Mouse (Mus musculus) liver, adult 2 months (tissue): ENCODE results near the gene 4930550L24Rik. TPM values are rescaled to one million over a fixed set of nuclear protein-coding genes. Genes with fewer than 3 reads are reported as not detected.

ENCODE experiments used
- DNase-seq: peaks from one replicate; pipeline ENCODE4 v3.0.0-alpha.2; 2011; ENCODE audit warnings: low read depth, low spot score; ENCODE audit errors: extremely low read depth
- H3K27ac ChIP-seq: fragments of 200-500 bp; replicated peaks from 2 replicates; pipeline ENCODE4 v1.5.1; 2012; ENCODE audit warnings: low read depth, mild to moderate bottlenecking, control low read depth, inconsistent platforms, low read length; ENCODE audit not compliant: insufficient read depth
- H3K27me3 ChIP-seq: fragments of 200-500 bp; 2 replicates; pipeline ENCODE4 v1.6.1; 2012; ENCODE audit warnings: mild to moderate bottlenecking, moderate library complexity, low read length, inconsistent platforms; ENCODE audit not compliant: control insufficient read depth, insufficient read depth
- H3K36me3 ChIP-seq: fragments of 200-500 bp; 2 replicates; pipeline ENCODE4 v1.6.1; 2012; ENCODE audit warnings: low read length, inconsistent platforms; ENCODE audit not compliant: control insufficient read depth, insufficient read depth
- H3K4me1 ChIP-seq: fragments of 200-500 bp; 2 replicates; pipeline ENCODE4 v1.6.1; 2011; ENCODE audit warnings: low read length; ENCODE audit not compliant: control insufficient read depth, insufficient read depth
- H3K4me3 ChIP-seq: fragments of 200-500 bp; 2 replicates; pipeline ENCODE4 v1.5.1; 2011; ENCODE audit warnings: low read depth, mild to moderate bottlenecking, control low read depth, low read length, moderate library complexity; ENCODE audit not compliant: insufficient read depth
- H3K79me2 ChIP-seq: fragments of 200-500 bp; 2 replicates; pipeline ENCODE4 v1.6.1; 2012; ENCODE audit warnings: inconsistent platforms, mild to moderate bottlenecking, low read length, moderate library complexity; ENCODE audit not compliant: control insufficient read depth, insufficient read depth
- H3K9ac ChIP-seq: fragments of 200-500 bp; 2 replicates; pipeline ENCODE4 v1.6.1; 2012; ENCODE audit warnings: low read depth, mild to moderate bottlenecking, control low read depth, inconsistent platforms, low read length
- CTCF ChIP-seq: fragments of 200-500 bp; IDR thresholded peaks from 2 replicates; pipeline ENCODE4 v1.5.1; 2011; ENCODE audit warnings: low read depth, low read length, control low read depth
- POLR2A ChIP-seq: fragments of 200-500 bp; IDR thresholded peaks from 2 replicates; pipeline ENCODE4 v1.6.1; 2011; ENCODE audit warnings: low read length, control low read depth; ENCODE audit not compliant: insufficient read depth; ENCODE audit errors: extremely low read depth
- WGBS: fragments of 180-500 bp; shearing (Covaris S2); methylation state at CpG from one replicate; pipeline ENCODE4 v1.1.7; 2018; 5-methylcytosine and 5-hydroxymethylcytosine counted together
- polyA plus RNA-seq: library from polyadenylated mRNA; depleted of rRNA; stranded (reverse); fragments of >200 nt; gene quantifications from 2 replicates; pipeline ENCODE4 v1.2.3, GENCODE M21; 2012; rRNA removed
- total RNA-seq: library from RNA; depleted of rRNA; stranded (reverse); fragments of >200 nt; gene quantifications from 2 replicates; pipeline ENCODE4 v1.2.3, GENCODE M21; 2014; rRNA removed

4930550L24Rik gene
- total RNA-seq (not detected in 2 replicates), polyA plus RNA-seq (not detected in 2 replicates)

GRCm38 (mm10) chrX:58909060-58909459, at the start of gene 4930550L24Rik:
Gene 4930550L24Rik (plus strand): TSS chrX:58909360.
- Histone ChIP-seq H3K4me1 (no peaks in the 10 kb centered on the region), H3K36me3 (no peaks in the 10 kb centered on the region), H3K79me2 (no peaks in the 10 kb centered on the region), H3K27me3 (no peaks in the 10 kb centered on the region), H3K4me3 (no peak within 1 kb of the TSS), H3K27ac (no peak within 1 kb of the TSS), H3K9ac (no peak within 1 kb of the TSS)
- 64% methylated on average over 2 of the region's 2 CpGs for WGBS
- TF ChIP-seq POLR2A (no peak), CTCF (no peak)
- DNase-seq = no peak

GRCm38 (mm10) chrX:58900753-58901152, 8.4 kb upstream of the 4930550L24Rik start:
- DNase-seq = no peak
- Histone ChIP-seq H3K27ac (no peak overlapping the region), H3K79me2 (no peaks in the 10 kb centered on the region), H3K9ac (no peak overlapping the region), H3K4me1 (no peaks in the 10 kb centered on the region), H3K4me3 (no peak overlapping the region), H3K27me3 (no peaks in the 10 kb centered on the region), H3K36me3 (no peaks in the 10 kb centered on the region)
- WGBS = 35% methylated on average over 1 of the region's 1 CpGs
- TF ChIP-seq POLR2A = no peak
- no peak for TF ChIP-seq CTCF

- Histone ChIP-seq H3K79me2 (no peaks in the 10 kb centered on the region), H3K27me3 (no peaks in the 10 kb centered on the region), H3K27ac (no peak overlapping the region), H3K4me3 (no peak overlapping the region), H3K9ac (no peak overlapping the region), H3K36me3 (no peaks in the 10 kb centered on the region), H3K4me1 (no peaks in the 10 kb centered on the region)
- TF ChIP-seq CTCF = no peak
- no peak for TF ChIP-seq POLR2A
- DNase-seq = no peak
- 90% methylated on average over 2 of the region's 2 CpGs for WGBS
Measured at GRCm38 (mm10) chrX:58967969-58968368, 58.8 kb downstream of the 4930550L24Rik start.
